Mouse (Mus musculus): Measurements from ENCODE around the gene Rtl5. TPM values are rescaled to one million over a fixed set of nuclear protein-coding genes. Genes with fewer than 3 reads are reported as not detected.

The Rtl5 gene
- total RNA-seq, 2 experiments from 2014 or later = 8.8 to 9.0 TPM

DNA sequence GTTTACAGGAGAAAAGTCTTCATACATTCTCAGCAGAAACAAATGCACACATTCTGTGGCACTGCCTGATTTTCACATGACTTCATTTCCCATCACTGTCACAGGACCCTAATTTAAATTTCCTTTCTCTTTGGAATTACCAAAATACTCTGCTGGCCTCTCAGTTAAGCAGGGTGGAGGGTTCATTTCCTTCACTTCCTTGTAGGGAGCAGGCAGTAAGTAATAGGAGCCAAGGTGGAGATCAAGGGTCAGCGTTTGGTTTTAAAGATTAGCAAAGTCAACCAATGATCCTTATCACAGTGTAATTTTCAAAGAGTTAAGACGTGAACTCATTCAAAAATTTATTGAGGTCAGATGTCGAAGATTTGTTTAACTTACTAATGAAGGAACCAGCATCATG lies 46.1 kb downstream of the Rtl5 start:
- H3K27ac ChIP-seq = peak overlapping the region; percentile 51; the same call in 1 of the 2 replicates
- TF ChIP-seq CTCF (conservative IDR thresholded peaks at IDR 0.05) = no peak
- H3K4me3 ChIP-seq = no peak overlapping the region
- DNase-seq (ENCODE audit: low spot score in 2 of 2) = no peak

DNA sequence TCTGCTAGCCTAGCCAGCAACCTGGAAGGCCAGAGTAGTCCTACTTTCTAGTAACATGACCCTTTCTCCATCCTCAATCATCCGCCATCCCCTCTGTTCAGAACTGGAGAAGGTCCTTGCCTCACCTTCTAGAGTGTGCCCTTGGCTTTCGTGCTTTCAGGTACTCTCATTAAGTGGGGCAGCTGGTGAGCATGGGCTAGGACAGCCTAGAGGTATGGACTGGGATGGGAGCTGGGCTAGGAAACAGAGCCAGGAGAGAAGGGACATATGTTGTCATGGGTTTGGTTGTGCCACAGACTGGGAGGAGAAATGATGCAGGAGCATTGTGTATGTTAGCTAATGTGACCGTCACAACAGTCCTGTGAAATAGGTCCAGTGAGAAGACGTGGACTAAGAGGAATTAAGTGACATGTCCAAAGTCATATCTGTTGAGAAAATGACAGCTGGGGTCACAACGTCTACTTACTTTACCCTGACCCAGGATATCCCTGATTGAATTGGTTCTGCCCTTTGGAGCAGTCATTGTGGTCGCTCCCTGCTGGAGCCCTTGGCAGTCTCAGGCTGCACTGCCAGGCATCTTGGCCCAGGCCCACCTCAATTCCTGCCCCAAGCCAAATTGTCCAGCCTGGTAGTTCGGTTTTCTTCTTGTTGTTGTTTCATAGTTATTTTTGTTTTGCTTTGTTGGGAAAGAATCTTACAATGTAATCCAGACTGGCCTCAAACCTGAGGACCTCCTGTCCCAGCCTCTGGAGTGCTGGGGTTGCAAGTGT lies 51.4 kb downstream of the Rtl5 start:
- H3K27ac ChIP-seq = peak overlapping the region; percentile 81
- DNase-seq (ENCODE audit: low spot score in 2 of 2) = no peak
- H3K4me3 ChIP-seq = no peak overlapping the region
- no peak for TF ChIP-seq CTCF (conservative IDR thresholded peaks at IDR 0.05)

DNA sequence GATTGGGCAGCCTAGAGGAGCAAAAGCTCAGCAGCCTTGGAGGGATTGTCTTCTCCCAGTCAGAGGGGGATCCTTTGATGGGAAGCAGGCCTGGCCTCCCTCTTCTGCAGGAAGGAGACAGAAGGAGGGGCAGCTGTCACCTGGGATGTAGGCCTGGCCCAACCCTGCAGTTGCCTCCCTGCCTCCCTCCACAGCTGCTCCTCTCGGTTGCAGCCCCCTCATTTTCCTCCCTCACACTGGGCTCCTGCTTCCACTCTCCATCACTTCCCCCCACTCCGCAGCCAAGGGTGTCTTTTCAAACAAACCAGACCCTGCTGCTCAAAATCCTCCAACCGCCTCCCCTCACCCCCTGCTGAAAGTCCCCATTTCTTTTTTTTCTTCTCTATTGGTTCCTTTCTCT lies 52.2 kb downstream of the Rtl5 start:
- no peak for TF ChIP-seq CTCF (conservative IDR thresholded peaks at IDR 0.05)
- Histone ChIP-seq H3K4me3 (no peak overlapping the region), H3K27ac (peak overlapping the region; percentile 81)
- DNase-seq (ENCODE audit: low spot score in 2 of 2) = peak; percentile 55 to 59

DNA sequence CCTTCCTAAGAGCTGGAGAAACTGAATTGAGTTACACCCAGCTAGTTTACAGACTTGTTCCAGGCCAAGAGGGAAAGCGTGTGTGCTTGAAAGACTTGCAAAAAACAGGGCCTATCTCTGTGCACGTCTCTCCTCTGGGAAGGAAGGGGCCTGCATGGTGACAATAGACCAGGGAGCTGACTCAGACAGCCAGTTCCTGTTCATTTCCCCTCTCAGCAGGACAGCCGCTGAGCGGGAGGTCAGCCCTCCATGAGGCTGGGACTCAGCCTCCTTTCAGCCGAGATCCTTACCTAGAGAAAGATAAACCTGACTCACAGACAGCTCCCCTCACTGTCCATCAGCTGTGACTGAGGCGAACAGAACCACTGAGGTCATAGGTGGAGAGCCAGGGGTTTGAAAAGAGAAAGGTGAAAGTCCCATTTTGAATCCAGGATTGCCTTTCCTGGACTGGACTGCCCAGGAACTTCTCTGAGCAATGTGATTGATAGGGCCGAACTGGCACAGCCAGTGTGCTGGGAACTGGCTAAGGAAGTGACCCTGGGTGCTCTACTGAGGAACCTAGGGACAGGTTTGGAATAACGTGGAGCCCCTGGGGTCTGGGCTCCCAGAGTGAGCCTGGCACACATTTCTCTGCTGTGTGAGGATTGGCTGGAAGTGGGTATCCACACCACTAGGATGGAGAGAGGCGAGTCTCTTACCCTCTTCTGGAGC lies 53.7 kb downstream of the Rtl5 start:
- Histone ChIP-seq H3K27ac (peak overlapping the region; percentile 64), H3K4me3 (no peak overlapping the region; the same call in 1 of the 2 replicates)
- no peak for TF ChIP-seq CTCF (conservative IDR thresholded peaks at IDR 0.05)
- no peak for DNase-seq (ENCODE audit: low spot score in 2 of 2)

Other genes starting within 250 kb of the Rtl5 start
- gene Nhsl2, start 221.9 kb downstream of the Rtl5 start, total RNA-seq (2021) = 10 to 100 TPM; 49.3 to 57.1 TPM
- gene Pin4, start 48.1 kb upstream of the Rtl5 start, total RNA-seq (2021) = 10 to 100 TPM; 25.0 to 34.5 TPM
- under 1 TPM; 0.12 to 0.23 TPM for gene Ercc6l, start 85.8 kb upstream of the Rtl5 start, total RNA-seq (2021)
- gene Rps4x, start 118.1 kb upstream of the Rtl5 start, total RNA-seq (2021) = 100 to 1,000 TPM; 416 to 499 TPM
- 1 to 10 TPM in 1 of 2 experiments, under 1 TPM in 1; 0.72 to 1.2 TPM for gene Cited1, start 180.9 kb upstream of the Rtl5 start, total RNA-seq (2021)